Mouse (Mus musculus) 3134 (cell line): ENCODE measurements around the gene Bckdhb.

Experiments used
- DNase-seq: peaks from one replicate; pipeline ENCODE4 v3.0.0-alpha.2; 2011; ENCODE audit warnings: low spot score; ENCODE audit not compliant: insufficient read length; ENCODE audit errors: extremely low read depth

Gene Bckdhb

GRCm38 (mm10) chr9:84094111-84094510, 169.2 kb downstream of the Bckdhb start:
- peak; percentile 76 for DNase-seq

- no peak for DNase-seq
Measured at GRCm38 (mm10) chr9:84096484-84097015, 171.6 kb downstream of the Bckdhb start.

GRCm38 (mm10) chr9:84103344-84103743, 178.4 kb downstream of the Bckdhb start:
- DNase-seq = no peak

GRCm38 (mm10) chr9:84106438-84106837, 181.5 kb downstream of the Bckdhb start:
- no peak for DNase-seq

- DNase-seq = no peak
Measured at GRCm38 (mm10) chr9:84107045-84107813, 182.3 kb downstream of the Bckdhb start.

GRCm38 (mm10) chr9:84108534-84108933, 183.6 kb downstream of the Bckdhb start:
- DNase-seq = no peak

GRCm38 (mm10) chr9:84109777-84110478, 185.0 kb downstream of the Bckdhb start:
- DNase-seq = no peak

GRCm38 (mm10) chr9:84110616-84111015, 185.7 kb downstream of the Bckdhb start:
- no peak for DNase-seq

- DNase-seq = no peak
Measured at GRCm38 (mm10) chr9:84112319-84112718, 187.4 kb downstream of the Bckdhb start.

- no peak for DNase-seq
Measured at GRCm38 (mm10) chr9:84112842-84113568, 188.1 kb downstream of the Bckdhb start.

GRCm38 (mm10) chr9:84114254-84114653, 189.3 kb downstream of the Bckdhb start:
- DNase-seq = no peak

- no peak for DNase-seq
Measured at GRCm38 (mm10) chr9:84117337-84117736, 192.4 kb downstream of the Bckdhb start.

- DNase-seq = no peak
Measured at GRCm38 (mm10) chr9:84124996-84125395, 200.1 kb downstream of the Bckdhb start.

GRCm38 (mm10) chr9:84130338-84130737, 205.4 kb downstream of the Bckdhb start:
- no peak for DNase-seq

GRCm38 (mm10) chr9:84135062-84135461, 210.1 kb downstream of the Bckdhb start:
- DNase-seq = no peak

GRCm38 (mm10) chr9:84137192-84137591, 212.2 kb downstream of the Bckdhb start:
- no peak for DNase-seq

- no peak for DNase-seq
Measured at GRCm38 (mm10) chr9:84148124-84148523, 223.2 kb downstream of the Bckdhb start.
